30 mouse cellular contexts compared by ENCODE assay signal in the genomic region with DNA sequence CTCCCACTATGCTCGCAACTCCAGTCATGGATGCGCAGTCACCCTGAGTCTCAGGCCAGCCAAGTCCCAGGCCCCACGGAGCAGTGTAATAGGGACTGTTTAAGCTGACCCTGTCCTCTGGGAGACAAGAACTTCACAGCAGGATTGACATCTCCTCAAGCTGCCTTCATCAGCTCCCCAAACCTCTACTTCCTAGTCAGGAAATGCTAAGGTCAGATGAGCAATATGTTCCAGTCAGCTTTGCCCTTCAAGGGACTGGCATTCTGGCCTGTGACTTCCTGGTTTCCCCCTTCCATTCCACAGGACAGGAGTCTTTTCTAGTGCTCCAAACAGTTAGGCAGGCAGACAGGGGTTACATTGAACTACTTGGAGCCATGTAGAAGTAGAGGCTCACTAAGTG. TPM values are rescaled to one million over a fixed set of nuclear protein-coding genes. Genes with fewer than 3 reads are reported as not detected.
DNase-seq lines count a peak whose midpoint lies in the region; ATAC-seq lines count a peak whose summit lies in the region.
"Had no signal": no experiment of that assay in that cellular context is flagged by ENCODE, and none has a peak within 500 bp of the region (broad histone marks: within the 10 kb centered on the region; RNA-seq: fewer than 3 reads in every experiment).

No protein-coding gene starts in this region.

- H3K27me3 ChIP-seq in heart, embryonic 12.5 days (replicated peaks), result no peaks in the 10 kb centered on the region
- peaks cover 8% of the 10 kb centered on the region for H3K27me3 ChIP-seq in megakaryocyte, embryonic 14.5 days (replicated peaks)
- no peaks in the 10 kb centered on the region for H3K27me3 ChIP-seq in midbrain, embryonic 10.5 days (ENCODE audit: low read depth, poor library complexity, severe bottlenecking)
- H3K27me3 ChIP-seq: embryonic facial prominence, embryonic 15.5 days; forebrain, embryonic 12.5 days; liver, embryonic 15.5 days; lung, embryonic 15.5 days; midbrain, embryonic 13.5 days; neural tube, embryonic 15.5 days had no signal

- H3K4me1 ChIP-seq in heart, embryonic 12.5 days (replicated peaks), result peaks cover 21% of the 10 kb centered on the region
- H3K4me1 ChIP-seq in megakaryocyte, embryonic 14.5 days, result peaks cover 70% of the 10 kb centered on the region
- no peaks in the 10 kb centered on the region for H3K4me1 ChIP-seq in midbrain, embryonic 10.5 days
- H3K4me1 ChIP-seq: embryonic facial prominence, embryonic 10.5 days; embryonic facial prominence, embryonic 15.5 days; forebrain, embryonic 12.5 days; hindbrain, embryonic 13.5 days; lung, embryonic 15.5 days; midbrain, embryonic 13.5 days; neural tube, embryonic 15.5 days had no signal

- no peaks in the 10 kb centered on the region for H3K36me3 ChIP-seq in heart, embryonic 12.5 days
- H3K36me3 ChIP-seq in megakaryocyte, embryonic 14.5 days (replicated peaks; ENCODE audit: low read length), result no peaks in the 10 kb centered on the region
- H3K36me3 ChIP-seq in midbrain, embryonic 10.5 days, result no peaks in the 10 kb centered on the region
- H3K36me3 ChIP-seq: embryonic facial prominence, embryonic 10.5 days; embryonic facial prominence, embryonic 15.5 days; forebrain, embryonic 12.5 days; hindbrain, embryonic 13.5 days; liver, embryonic 15.5 days; lung, embryonic 15.5 days; midbrain, embryonic 13.5 days; neural tube, embryonic 15.5 days had no signal

- H3K9ac ChIP-seq in heart, embryonic 12.5 days, result no peak overlapping the region
- H3K9ac ChIP-seq: embryonic facial prominence, embryonic 15.5 days; forebrain, embryonic 12.5 days; forebrain, postnatal 0 days; hindbrain, embryonic 13.5 days; liver, embryonic 15.5 days; lung, embryonic 15.5 days; midbrain, embryonic 13.5 days; neural tube, embryonic 15.5 days had no signal

- H3K4me3 ChIP-seq in heart, embryonic 12.5 days, result no peak overlapping the region
- H3K4me3 ChIP-seq in megakaryocyte, embryonic 14.5 days (replicated peaks), result peak overlapping the region; percentile 57
- no peak overlapping the region for H3K4me3 ChIP-seq in midbrain, embryonic 10.5 days
- H3K4me3 ChIP-seq: embryonic facial prominence, embryonic 10.5 days; embryonic facial prominence, embryonic 15.5 days; forebrain, embryonic 12.5 days; hindbrain, embryonic 13.5 days; liver, embryonic 15.5 days; lung, embryonic 15.5 days; midbrain, embryonic 13.5 days; neural tube, embryonic 15.5 days had no signal

- 60% methylated on average over 3 of the region's 3 CpGs for WGBS in heart, embryonic 12.5 days
- WGBS in midbrain, embryonic 10.5 days, result 78% methylated on average over 3 of the region's 3 CpGs

- H3K4me2 ChIP-seq in heart, embryonic 12.5 days, result no peak overlapping the region
- H3K4me2 ChIP-seq: embryonic facial prominence, embryonic 15.5 days; forebrain, embryonic 12.5 days; hindbrain, embryonic 13.5 days; liver, embryonic 15.5 days; lung, embryonic 15.5 days; midbrain, embryonic 13.5 days; neural tube, embryonic 15.5 days had no signal

- H3K9me3 ChIP-seq in heart, embryonic 12.5 days (replicated peaks), result no peaks in the 10 kb centered on the region
- H3K9me3 ChIP-seq in megakaryocyte, embryonic 14.5 days, result no peaks in the 10 kb centered on the region
- no peaks in the 10 kb centered on the region for H3K9me3 ChIP-seq in midbrain, embryonic 10.5 days (replicated peaks)
- H3K9me3 ChIP-seq: embryonic facial prominence, embryonic 10.5 days; embryonic facial prominence, embryonic 15.5 days; forebrain, embryonic 12.5 days; hindbrain, embryonic 13.5 days; liver, embryonic 15.5 days; lung, embryonic 15.5 days; midbrain, embryonic 13.5 days; neural tube, embryonic 15.5 days had no signal

- DNase-seq in adrenal gland, adult (ENCODE audit: inconsistent age in 2 of 2, low spot score in 1 of 2), result peak; percentile 15 to 84
- no peak for DNase-seq in adrenal gland, postnatal 25 days
- no peak for DNase-seq in heart, adult 9 months (ENCODE audit: low spot score in 2 of 2)
- DNase-seq in midbrain, embryonic 10.5 days (ENCODE audit: low spot score), result no peak
- DNase-seq: cerebellum, adult 8-10 months; cerebellum, postnatal 25 days; forebrain, postnatal 0 days; heart, postnatal 4 days; kidney, adult 9 months; kidney, postnatal 10 days; layer of hippocampus, postnatal 36 days; left cerebral cortex, postnatal 4 days; retina, postnatal 1 day; right cerebral cortex, postnatal 14 days had no signal

- no peak for ATAC-seq in heart, embryonic 12.5 days (ENCODE audit: insufficient number of reproducible peaks, low FRiP score)
- ATAC-seq in megakaryocyte, adult 5-6 weeks (ENCODE audit: poor library complexity, severe bottlenecking), result no peak
- ATAC-seq: forebrain, postnatal 0 days; intestine, postnatal 0 days; midbrain, embryonic 13.5 days; Patski had no signal

- 0 out of 2 replicates have a peak overlapping the region, but pooled peaks have one; percentile 5 for H3K27ac ChIP-seq in heart, embryonic 12.5 days (ENCODE audit: poor library complexity, severe bottlenecking)
- no peak overlapping the region for H3K27ac ChIP-seq in midbrain, embryonic 10.5 days (replicated peaks)
- H3K27ac ChIP-seq: embryonic facial prominence, embryonic 10.5 days; embryonic facial prominence, embryonic 15.5 days; forebrain, embryonic 12.5 days; hindbrain, embryonic 13.5 days; liver, embryonic 15.5 days; lung, embryonic 15.5 days; midbrain, embryonic 13.5 days; neural tube, embryonic 15.5 days had no signal

RNA-seq across cellular contexts. Expression of a gene that starts 19.6 kb away (rescaled TPM):
- 0.30 and 0.33 TPM in 2 replicates for total RNA-seq in adrenal gland, postnatal 25 days (2021)
- 0.17 and 0.19 TPM in 2 replicates for polyA plus RNA-seq in heart, embryonic 12.5 days (2016; fragmentation: Nextera tagmentation; extraction: Ambion mirVana)
- 0.31 TPM in 1 of 2 replicates, not detected in the other for polyA plus RNA-seq in megakaryocyte, embryonic 14.5 days (2012; ENCODE audit: insufficient read depth, low replicate concordance)
- 0.09 and 0.22 TPM in 2 replicates for total RNA-seq in megakaryocyte, adult 5-6 weeks (2015)
- 0.04 and 0.15 TPM in 2 replicates for total RNA-seq in megakaryocyte, adult 5-6 weeks (2017)
- 0.39 and 0.60 TPM in 2 replicates for polyA plus RNA-seq in midbrain, embryonic 10.5 days (2016; fragmentation: Nextera tagmentation; extraction: Ambion mirVana)
- total RNA-seq: left cerebral cortex, postnatal 4 days had no signal

RNA-seq across cellular contexts. Expression of a gene that starts 28.2 kb away (rescaled TPM):
- total RNA-seq in adrenal gland, postnatal 25 days (2021), result 1.4 and 1.6 TPM in 2 replicates
- 13.9 and 14.4 TPM in 2 replicates for polyA plus RNA-seq in heart, embryonic 12.5 days (2016; fragmentation: Nextera tagmentation; extraction: Ambion mirVana)
- 4.4 and 12.6 TPM in 2 replicates for polyA plus RNA-seq in megakaryocyte, embryonic 14.5 days (2012; ENCODE audit: insufficient read depth, low replicate concordance)
- 14.9 and 15.1 TPM in 2 replicates for total RNA-seq in megakaryocyte, adult 5-6 weeks (2015)
- 19.2 and 21.8 TPM in 2 replicates for total RNA-seq in megakaryocyte, adult 5-6 weeks (2017)
- 22.4 and 24.5 TPM in 2 replicates for polyA plus RNA-seq in midbrain, embryonic 10.5 days (2016; fragmentation: Nextera tagmentation; extraction: Ambion mirVana)
- total RNA-seq: gastrocnemius, adult 8-10 months had no signal

RNA-seq across cellular contexts. Expression of a gene that starts 50.3 kb away (rescaled TPM):
- total RNA-seq in adrenal gland, postnatal 25 days (2021), result 5.8 and 7.8 TPM in 2 replicates
- polyA plus RNA-seq in heart, embryonic 12.5 days (2016; fragmentation: Nextera tagmentation; extraction: Ambion mirVana), result 1.8 and 2.2 TPM in 2 replicates
- polyA plus RNA-seq in megakaryocyte, embryonic 14.5 days (2012; ENCODE audit: insufficient read depth, low replicate concordance), result 0.55 TPM in 1 of 2 replicates, not detected in the other
- total RNA-seq in megakaryocyte, adult 5-6 weeks (2015), result not detected in 2 replicates
- not detected in 2 replicates for total RNA-seq in megakaryocyte, adult 5-6 weeks (2017)
- 0.21 and 0.29 TPM in 2 replicates for polyA plus RNA-seq in midbrain, embryonic 10.5 days (2016; fragmentation: Nextera tagmentation; extraction: Ambion mirVana)
- total RNA-seq: megakaryocyte progenitor cell, adult 5-6 weeks; monocyte, adult 5-6 weeks had no signal

Comparison
In these comparisons a context has a peak if more than half of its experiments do, and no peak if none do; other contexts are left out.
1. DNase-seq: peak in adrenal gland, adult (2 of 2); none in adrenal gland, postnatal 25 days (single experiment), heart, adult 9 months (0 of 2) and midbrain, embryonic 10.5 days (single experiment).